Mouse (Mus musculus): ENCODE results near the gene Pate4. TPM values are rescaled to one million over a fixed set of nuclear protein-coding genes. Genes with fewer than 3 reads are reported as not detected.
A peak's percentile ranks its signal among the peaks of the same experiment; 100 is the strongest.
"Not testable (repeated sequence)": the region's sequence is repeated elsewhere in the genome, so short reads cannot be mapped to it uniquely, and the experiment has no call there.

Pate4 gene
- total RNA-seq (2021), result not detected
- long read RNA-seq, experiment 1, result 0 reads
- long read RNA-seq, experiment 2, result 0 reads

DNA sequence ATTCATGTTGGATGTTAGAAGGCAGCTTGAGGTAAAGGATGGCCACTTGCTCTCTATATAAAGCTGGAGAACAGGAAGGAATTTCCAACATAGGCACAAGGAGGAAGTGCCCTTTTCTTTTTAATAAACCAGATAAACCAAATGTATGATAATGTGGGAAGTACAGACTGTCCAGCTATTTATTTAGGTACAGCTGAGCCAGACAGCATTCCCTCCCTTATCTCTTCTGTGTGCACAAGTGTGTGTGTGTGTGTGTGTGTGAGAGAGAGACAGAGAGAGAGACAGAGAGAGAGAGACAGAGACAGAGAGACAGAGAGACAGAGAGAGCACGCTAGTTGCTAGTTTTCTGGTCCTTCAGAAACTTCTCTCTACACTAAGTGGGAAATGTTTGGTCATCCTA lies at the start of gene Pate4:
TSS of gene Pate4 (minus strand) at position 101 of the 400 bp plus-strand sequence.
- no peak for DNase-seq (ENCODE audit: low spot score in 2 of 2)
- intact Hi-C loops (cut with DNase I), result no loop called here

DNA sequence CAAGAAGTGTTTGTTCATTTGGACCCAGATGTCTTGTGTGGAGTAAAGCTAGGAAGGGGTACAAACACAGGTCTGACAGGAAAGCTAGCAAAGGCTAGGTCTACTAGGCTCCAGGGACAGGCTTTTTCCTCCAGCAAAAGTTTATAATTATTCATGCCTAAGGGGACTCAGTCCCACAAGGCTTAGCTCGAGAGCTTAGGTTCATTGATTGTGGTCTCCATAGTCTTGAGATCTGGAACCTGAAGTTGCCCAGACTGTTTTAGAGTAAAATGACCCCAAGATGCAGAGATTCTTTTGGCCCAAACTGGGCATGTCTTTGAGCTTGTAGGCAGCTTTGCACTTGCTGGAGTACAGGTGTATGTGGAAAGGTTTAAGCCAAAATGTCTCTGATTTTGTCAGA lies 36.4 kb upstream of the Pate4 start, which contains the start of gene Pate3:
TSS of gene Pate3 (minus strand) at position 101 of the 400 bp plus-strand sequence.
- intact Hi-C loops (cut with DNase I), result no loop called here
- no peak for DNase-seq (ENCODE audit: low spot score in 2 of 2)

DNA sequence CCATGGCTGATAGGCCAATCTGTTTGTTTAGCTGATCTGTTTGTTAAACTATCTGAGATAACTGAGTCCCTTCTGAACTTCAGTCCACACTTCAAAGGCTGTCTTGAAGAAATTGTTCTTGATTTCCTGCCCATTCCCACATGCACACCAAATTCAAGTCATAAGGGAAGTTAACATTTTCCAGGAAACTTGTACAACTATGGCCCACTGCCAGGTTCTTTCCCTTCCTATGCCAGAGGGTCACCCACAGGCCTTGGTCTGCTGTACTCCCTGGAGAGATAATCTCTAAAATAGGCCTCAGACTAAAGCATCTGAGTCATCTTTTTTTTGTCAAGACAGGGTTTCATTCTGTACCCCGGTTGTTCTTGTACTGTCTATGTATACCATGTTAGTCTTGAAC lies 21.2 kb upstream of the Pate4 start:
- intact Hi-C loops (cut with DNase I), result no loop called here
- DNase-seq (ENCODE audit: low spot score in 2 of 2), result no peak

DNA sequence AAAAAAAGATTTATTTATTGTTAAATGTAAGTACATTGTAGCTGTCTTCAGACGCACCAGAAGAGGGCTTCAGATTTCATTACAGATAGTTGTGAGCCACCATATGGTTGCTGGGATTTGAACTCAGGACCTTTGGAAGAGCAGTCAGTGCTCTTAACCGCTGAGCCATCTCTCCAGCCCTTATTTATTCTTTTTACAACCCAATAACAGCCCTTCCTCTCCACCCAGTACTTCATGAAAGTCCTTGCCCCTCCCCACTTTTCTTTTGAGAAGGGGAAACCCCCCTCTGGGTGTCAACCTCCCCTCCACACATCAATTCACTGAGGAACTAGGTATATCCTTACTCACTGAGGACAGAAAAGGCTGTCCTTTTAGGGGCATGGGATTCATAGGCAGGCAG lies 5.0 kb upstream of the Pate4 start:
- intact Hi-C loops (cut with DNase I); DNase-seq (ENCODE audit: low spot score in 2 of 2): not testable (repeated sequence)

DNA sequence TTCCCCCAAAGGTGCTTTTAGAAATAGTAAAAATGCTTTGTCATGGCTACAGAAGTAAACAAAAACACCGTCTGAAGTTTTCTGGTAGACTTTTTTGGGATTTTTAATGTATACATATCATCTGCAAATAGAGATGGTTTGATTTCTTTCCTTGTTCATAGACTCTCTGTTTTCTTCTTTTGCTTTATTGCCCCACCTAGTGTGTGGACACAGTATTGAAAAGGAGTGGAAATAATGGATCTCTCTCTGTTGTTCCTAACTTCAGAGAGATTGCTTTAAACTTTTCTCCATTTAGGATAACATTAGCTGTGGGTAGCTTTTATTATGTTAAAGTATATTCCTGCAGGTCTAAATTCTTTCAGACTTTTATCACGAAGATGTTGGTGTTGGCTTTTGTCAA lies 2.3 kb upstream of the Pate4 start:
- intact Hi-C loops (cut with DNase I), result no loop called here
- DNase-seq (ENCODE audit: low spot score in 2 of 2), result no peak

DNA sequence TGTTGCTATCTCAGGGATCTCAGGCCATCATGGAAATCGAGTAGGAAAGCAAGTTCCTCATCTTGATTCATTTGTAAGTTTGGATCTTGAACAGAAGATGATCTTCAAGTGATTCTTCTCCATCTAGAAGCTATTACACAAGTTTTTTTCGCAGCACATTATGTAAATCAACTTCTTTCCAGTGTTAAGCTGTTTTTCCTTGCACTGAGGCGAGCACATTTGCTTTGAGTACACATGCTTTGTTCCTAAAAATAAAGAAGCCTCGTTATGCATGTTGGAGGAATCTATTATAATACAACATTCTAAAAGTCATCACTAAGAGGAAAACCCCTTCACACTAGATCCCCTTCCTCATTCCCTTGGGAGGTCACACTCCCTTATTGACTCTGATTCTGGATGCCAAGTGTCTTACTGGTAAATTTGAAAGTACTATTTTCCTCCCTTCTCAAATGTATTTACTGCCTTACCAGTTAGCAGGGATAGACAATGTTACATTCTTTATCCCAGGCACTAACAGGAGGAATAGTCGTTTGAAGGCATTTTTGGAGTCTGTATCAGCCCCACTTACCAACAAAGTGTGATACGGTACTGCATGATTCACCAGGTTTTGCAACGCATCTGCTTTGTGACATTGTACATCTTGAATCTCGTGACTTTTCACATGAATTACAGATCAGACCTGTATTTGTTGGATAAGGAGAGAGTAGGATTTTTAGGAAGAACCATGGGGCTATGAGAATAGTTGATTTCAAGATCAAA lies 3.9 kb downstream of the Pate4 start:
- DNase-seq (ENCODE audit: low spot score in 2 of 2), result peak in 1 of 2 experiments; percentile 40
- intact Hi-C loops (cut with DNase I), result no loop called here

DNA sequence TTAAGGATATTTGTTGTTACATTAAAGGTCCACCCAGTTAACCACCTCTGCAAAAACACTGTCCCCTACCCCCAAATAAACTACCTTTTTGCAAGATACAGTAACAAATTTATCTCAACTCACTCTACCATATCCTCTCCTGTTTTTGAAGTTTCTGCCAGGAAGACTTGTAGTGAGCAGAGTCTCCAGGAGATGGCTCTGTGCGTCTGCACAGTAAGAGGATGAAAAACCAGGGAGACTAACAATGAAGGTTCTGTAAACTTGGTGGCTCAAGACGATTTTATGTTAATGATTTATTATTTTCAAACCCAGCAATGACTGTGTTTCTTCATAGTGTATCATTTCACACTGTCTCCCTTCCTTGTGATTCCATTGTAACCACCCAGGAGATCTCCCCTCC lies 18.8 kb downstream of the Pate4 start:
- DNase-seq (ENCODE audit: low spot score in 2 of 2), result peak; percentile 52 to 61
- intact Hi-C loops (cut with DNase I), result loop anchor here (5.0 to 10.0 kb wide), 3 partner anchors 114 to 1122 kb away; no protein-coding TSS in a partner anchor

DNA sequence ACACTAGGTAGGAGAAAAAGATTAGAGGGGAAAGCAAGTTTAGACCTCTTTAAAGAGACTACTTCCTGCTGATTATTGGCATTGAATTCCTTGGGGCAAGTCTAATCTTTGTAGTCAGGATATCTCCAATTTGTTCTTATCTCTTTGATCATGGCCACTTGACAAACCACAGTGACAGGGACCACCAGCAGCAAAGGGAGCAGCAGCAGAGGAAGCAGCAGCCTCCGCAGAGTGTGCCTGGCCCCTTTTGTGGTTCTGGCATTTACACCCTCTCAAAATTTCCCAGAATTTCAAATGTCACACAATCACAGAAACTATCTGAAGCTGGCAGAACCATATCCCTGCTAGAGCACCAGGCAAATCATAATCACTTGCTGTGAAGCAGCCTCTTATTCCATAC lies 24.1 kb downstream of the Pate4 start:
- intact Hi-C loops (cut with DNase I), result no loop called here
- no peak for DNase-seq (ENCODE audit: low spot score in 2 of 2)

DNA sequence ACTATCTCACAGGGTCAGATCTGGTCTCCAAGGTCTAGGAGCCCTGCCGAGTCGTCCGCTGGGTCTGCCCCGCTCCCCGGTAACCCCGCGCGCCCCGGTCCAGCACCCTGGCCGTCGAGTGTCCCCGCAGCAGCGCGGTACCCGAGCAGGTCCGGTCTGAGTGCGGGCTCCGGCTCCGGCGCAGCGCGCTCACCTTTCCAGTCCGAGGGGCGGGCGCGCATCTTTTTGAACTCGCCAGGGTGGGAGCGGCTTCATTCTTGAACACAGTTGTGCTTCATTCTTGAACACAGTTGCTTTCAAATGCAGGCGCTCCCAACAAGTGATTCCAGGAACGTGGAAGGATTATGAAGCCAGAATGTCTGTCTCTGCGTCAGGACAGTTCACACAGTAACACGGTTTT lies 37.3 kb downstream of the Pate4 start:
- intact Hi-C loops (cut with DNase I), result no loop called here
- DNase-seq (ENCODE audit: low spot score in 2 of 2), result no peak

DNA sequence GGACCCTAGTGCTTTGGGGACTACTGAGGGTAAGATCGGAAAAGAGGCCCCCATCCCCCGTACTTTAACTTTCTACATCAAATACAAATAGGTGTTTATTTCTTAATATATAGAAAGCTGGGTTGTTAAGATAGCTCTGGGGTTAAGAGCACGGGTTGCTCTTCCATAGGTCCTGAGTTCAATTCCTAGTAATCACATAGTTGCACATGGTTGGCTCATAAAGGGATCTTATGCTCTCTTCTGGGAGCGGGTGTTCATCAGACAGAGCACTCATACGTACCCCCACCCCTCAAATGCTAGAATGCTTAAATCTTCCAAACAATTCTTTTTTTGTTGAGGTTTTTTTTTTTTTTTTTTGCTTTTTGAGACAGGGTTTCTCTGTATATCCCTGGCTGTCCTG lies 41.1 kb downstream of the Pate4 start:
- no peak for DNase-seq (ENCODE audit: low spot score in 2 of 2)
- intact Hi-C loops (cut with DNase I), result no loop called here

DNA sequence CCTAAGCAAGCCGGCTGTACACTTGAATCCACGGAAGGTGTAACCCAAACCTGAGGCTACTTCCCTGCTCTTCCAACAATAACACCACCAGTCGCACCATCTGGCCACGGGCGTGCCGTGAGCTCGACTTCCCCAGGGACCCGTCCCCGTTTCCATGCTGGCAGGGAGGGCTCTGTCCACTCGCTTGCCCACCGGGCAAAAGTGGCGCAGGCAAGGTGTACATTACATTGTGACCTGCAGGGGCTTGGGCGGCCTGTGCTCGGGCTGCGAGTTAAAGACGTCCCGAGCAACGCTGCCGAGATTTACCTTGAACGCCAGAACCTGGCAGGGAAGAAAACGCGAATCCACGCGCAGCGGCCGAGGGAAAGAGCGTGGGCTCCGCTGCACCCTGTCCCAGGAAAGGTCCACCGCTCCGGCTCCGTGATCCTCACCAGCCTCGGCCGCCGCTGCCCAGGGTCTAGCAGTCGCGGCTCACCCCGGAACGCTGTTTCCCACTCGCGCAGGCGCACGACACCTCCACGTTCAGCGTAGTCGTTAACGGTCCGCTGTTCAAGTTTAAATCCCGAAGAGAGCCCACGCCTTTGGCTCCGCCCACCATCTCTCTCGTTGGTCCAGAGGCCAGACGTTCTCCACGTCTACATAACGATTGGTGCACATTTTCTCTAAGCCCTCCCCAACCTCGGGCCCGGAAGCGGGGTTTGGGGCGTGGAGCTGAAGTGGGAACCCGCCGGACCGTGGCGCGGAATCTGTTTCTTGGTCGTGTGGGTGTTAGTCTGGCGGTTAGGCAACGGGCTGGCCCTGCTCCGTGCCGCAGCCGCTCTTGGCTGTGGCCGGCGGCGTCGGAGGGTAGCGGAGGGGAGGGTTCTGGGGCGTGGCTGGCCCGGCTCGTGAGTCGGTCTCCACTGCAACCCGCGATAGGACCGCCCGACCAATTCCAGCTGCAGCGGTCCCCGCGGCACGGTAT lies 41.9 kb downstream of the Pate4 start, which contains the start of the genes Pate2 and Hyls1:
TSS of gene Pate2 (plus strand) at position 714 of the 964 bp plus-strand sequence.
TSS of gene Hyls1 (minus strand) at position 828 of the 964 bp plus-strand sequence.
- intact Hi-C loops (cut with DNase I), result no loop called here
- peak; percentile 93 to 95 for DNase-seq (ENCODE audit: low spot score in 2 of 2)

DNA sequence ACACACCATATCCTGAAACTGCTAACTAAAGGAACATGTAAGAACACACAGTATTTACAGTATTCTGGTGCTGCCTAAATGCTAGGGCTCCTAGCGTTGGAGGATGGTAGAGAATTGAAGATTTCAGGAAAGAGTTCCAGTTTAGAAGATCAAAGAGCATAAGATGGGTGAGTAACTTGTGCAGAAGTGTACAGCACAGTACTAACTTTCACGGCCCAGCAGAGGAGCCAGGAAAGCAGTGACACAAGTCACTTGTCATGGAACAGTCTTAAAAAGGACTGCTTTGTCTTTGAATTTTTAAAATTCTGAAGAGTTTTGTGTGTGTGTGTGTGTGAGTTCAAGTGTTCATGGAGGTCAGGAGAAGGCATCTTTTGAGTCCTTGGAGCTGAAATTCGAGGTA lies 43.7 kb downstream of the Pate4 start:
- DNase-seq (ENCODE audit: low spot score in 2 of 2), result no peak
- intact Hi-C loops (cut with DNase I), result no loop called here

DNA sequence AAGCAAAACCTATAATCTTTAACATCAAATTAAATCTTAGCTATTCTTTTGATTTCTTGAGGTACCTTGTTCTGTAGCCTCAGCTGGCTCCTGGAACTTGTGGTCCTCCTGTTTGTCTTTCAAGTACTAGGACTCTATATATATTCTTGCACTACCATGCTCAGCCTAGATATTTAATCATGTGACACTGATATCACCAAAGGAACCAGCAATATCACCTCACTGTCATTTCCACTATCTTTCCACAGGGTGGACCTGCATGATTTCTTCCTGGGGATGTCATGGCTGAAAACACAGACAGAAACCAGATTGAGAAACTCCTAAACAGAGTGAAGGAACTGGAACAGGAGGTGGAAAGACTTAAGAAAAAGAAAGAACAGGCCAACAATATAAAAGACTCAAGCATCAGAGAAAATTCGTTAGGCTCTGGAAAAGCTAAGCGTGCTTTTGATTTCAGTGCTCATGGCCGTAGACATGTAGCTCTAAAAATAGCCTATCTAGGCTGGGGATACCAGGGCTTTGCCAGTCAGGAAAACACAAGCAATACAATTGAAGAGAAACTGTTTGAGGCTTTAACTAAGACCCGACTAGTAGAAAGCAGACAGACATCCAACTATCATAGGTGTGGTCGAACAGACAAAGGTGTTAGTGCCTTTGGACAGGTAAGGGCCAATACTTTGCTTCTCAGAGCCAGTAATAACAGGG lies 47.1 kb downstream of the Pate4 start:
- DNase-seq (ENCODE audit: low spot score in 2 of 2), result no peak
- intact Hi-C loops (cut with DNase I), result no loop called here

DNA sequence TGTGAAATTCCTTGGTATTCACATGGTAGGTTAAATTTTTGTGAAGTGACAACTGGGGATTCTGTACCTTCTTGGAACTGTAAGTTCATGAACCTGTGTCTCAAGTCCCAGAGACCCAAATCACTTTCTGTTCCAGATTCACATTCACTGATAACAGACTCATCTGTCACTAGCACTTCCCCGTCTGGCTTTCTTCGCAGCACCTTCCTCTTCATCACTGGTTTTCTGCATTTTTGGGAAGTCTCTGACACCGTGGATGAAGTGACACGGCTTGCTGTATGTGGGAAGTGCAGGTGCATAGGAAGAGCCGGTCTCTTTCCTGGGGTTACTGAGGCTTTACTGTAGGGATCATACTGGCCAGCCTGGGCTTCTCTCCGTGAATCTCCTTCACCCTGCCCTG lies 50.2 kb downstream of the Pate4 start:
- no peak for DNase-seq (ENCODE audit: low spot score in 2 of 2)
- intact Hi-C loops (cut with DNase I), result no loop called here

DNA sequence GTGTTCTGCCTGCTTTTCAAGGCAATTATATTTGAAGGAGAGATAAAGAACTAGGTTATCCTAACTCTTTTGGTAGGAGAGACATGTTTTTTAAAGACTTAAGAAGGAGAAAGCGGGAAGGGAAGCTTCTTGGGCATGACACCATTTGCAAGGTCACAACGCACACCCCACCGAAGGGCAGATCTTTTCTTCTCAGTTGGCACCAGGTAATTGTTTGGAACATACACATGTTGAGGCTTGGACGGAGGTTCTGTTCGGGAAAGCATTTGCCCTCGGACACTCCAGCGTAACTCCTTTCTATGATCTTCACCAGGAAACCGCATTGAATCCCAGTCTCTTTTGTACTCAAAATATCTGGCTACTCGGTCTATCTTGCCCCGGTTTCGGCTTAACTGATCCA lies 50.7 kb downstream of the Pate4 start:
- intact Hi-C loops (cut with DNase I), result no loop called here
- no peak for DNase-seq (ENCODE audit: low spot score in 2 of 2)

DNA sequence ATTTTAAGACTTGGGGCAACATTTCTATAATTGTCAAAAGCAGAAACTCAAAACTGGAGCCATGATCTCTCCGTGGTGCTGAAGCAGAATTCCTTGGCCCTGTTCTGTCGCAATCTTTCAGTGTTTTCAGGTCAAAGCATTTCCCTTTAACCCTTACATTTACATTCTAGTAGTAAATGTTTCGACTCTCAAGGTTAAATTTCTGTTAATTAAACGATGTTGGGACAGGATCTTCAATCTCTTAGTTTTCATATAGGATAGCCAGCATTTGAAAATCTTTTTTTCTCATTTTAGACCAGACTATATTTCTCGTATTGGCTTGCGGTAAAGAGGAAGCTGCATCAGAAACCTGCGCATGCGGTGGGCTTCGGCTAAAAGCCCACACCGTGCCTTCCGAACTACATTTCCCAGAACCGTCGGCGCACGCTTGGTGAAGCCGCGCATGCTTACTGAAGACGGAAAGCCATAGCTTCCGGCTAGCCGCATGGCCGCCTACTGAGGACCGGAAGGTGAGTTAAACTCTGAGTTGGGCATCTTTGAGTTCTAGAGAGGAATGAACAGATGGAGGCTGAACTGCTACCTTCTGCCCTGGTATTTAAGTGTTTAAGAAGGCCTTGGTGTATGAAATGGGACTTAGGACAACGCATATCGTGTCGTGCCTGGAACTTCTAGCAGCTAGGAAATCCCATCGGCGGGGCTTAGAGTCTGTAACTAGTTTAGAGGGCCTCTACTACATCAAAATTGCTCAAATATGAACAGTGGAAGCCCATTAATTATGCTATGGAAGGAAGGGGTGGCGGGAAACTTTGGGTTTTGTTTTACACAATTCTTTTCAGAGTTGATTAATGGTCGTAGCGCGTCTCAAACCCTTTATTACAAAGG lies 52.5 kb downstream of the Pate4 start:
- DNase-seq (ENCODE audit: low spot score in 2 of 2), result peak; percentile 85 to 91
- intact Hi-C loops (cut with DNase I), result no loop called here

DNA sequence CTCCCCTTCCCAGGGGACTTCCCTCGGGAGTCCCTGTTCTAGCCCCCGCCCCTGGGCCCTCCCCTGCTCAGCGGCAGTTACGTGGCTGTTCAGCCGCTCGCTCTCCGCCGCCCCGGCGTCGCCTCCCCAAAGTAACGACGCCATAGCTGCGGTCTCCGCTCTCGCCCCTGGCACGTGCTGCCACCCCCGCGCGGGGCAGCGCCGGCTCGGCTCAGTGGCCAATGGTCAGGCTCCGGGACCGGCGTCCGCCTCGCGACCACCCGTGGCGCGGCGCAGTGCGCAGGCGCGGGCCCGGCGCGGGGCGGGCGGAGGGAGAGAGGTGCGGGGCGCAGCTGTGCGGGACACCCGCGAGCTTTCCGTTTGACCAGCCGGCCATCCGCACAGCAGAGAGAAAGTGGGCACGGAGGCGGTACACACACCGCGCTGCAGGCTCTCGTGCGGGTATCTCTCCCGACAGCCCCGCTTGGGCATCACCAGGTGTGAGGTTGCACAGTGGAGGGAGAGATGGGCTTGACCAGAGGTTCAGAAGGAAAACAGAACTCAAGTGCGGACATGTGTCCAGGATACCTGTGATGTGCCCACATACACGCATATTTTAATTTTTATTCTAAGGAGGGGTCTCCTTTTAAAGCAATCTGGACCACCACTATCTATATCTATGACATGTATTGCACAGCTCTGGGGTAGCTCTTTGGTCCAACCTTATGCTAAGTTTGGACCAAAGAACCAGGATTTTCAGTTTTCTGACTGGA lies 53.3 kb downstream of the Pate4 start, which contains the start of the genes Ddx25 and Pus3:
TSS of gene Ddx25 (minus strand) at position 272 of the 752 bp plus-strand sequence.
TSS of gene Pus3 (plus strand) at position 339 of the 752 bp plus-strand sequence.
- intact Hi-C loops (cut with DNase I), result no loop called here
- DNase-seq (ENCODE audit: low spot score in 2 of 2), result peak; percentile 73 to 75
